Mouse (Mus musculus) stomach, postnatal 0 days (tissue): ENCODE results near the gene Kcnj14. TPM values are rescaled to one million over a fixed set of nuclear protein-coding genes. Genes with fewer than 3 reads are reported as not detected.

ENCODE experiments used
- ATAC-seq: fragments of 200-750 bp; cut with Nextera tagmentation; 2 replicates; pipeline ENCODE4 v1.8.0; 2017; ENCODE audit not compliant: low FRiP score, low TSS enrichment
- DNase-seq: peaks from one replicate; pipeline ENCODE4 v3.0.0-alpha.2; 2016; ENCODE audit warnings: low spot score
- H3K27ac ChIP-seq: fragments of 300-500 bp; sonication (generic); replicated peaks from 2 replicates; pipeline ENCODE4 v1.5.1; 2014; ENCODE audit warnings: mild to moderate bottlenecking, control low read depth
- H3K27me3 ChIP-seq: fragments of 300-500 bp; sonication (generic); 2 replicates; pipeline ENCODE4 v1.6.1; 2014; ENCODE audit warnings: low read length; ENCODE audit not compliant: control insufficient read depth, insufficient read depth
- H3K36me3 ChIP-seq: fragments of 300-500 bp; sonication (generic); 2 replicates; pipeline ENCODE4 v1.6.1; 2014; ENCODE audit warnings: low read length, mixed read lengths; ENCODE audit not compliant: control insufficient read depth, insufficient read depth
- H3K4me1 ChIP-seq: fragments of 300-500 bp; sonication (generic); replicated peaks from 2 replicates; pipeline ENCODE4 v1.6.1; 2014; ENCODE audit warnings: antibody characterized with exemption; ENCODE audit not compliant: control insufficient read depth, insufficient read depth
- H3K4me2 ChIP-seq: fragments of 300-500 bp; sonication (generic); replicated peaks from 2 replicates; pipeline ENCODE4 v1.6.1; 2014; ENCODE audit warnings: low read depth, mild to moderate bottlenecking, control low read depth, moderate library complexity
- H3K4me3 ChIP-seq: fragments of 300-500 bp; sonication (generic); 2 replicates; pipeline ENCODE4 v1.5.1; 2014; ENCODE audit warnings: low read depth, low read length, control low read depth
- H3K9ac ChIP-seq: fragments of 300-500 bp; sonication (generic); 2 replicates; pipeline ENCODE4 v1.6.1; 2014; ENCODE audit warnings: mild to moderate bottlenecking, low read length, control low read depth, mixed read lengths
- H3K9me3 ChIP-seq: fragments of 300-500 bp; sonication (generic); 2 replicates; pipeline ENCODE4 v1.6.1; 2016; ENCODE audit warnings: low read length; ENCODE audit not compliant: control insufficient read depth
- CTCF ChIP-seq: IDR thresholded peaks from 2 replicates; pipeline ENCODE4 v1.5.1; 2016; ENCODE audit warnings: antibody characterized with exemption, low read depth, mild to moderate bottlenecking, moderate library complexity
- EP300 ChIP-seq: optimal IDR thresholded peaks from 2 replicates; pipeline ENCODE3; 2016; ENCODE audit warnings: antibody characterized with exemption
- WGBS: fragments of 180-500 bp; shearing (Covaris S2); extraction: QIAGEN DNeasy Blood & Tissue Kit; methylation state at CpG from one replicate; pipeline ENCODE4 v1.1.7; 2014; 5-methylcytosine and 5-hydroxymethylcytosine counted together
- polyA plus RNA-seq: library from polyadenylated mRNA; unstranded; fragments of >200 nt; fragmentation: Nextera tagmentation; extraction: Ambion mirVana; gene quantifications from 2 replicates; pipeline ENCODE4 v1.2.1, GENCODE M21; 2015

Kcnj14 gene
- polyA plus RNA-seq, result 0.22 TPM in 2 replicates

GRCm38 (mm10) chr7:45824598-45824997 is at the start of gene Kcnj14:
TSS of gene Kcnj14 (minus strand) at chr7:45824782.
- H3K27ac ChIP-seq, result no peak within 1 kb of the TSS
- DNase-seq, result no peak
- H3K9me3 ChIP-seq, result no peaks in the 10 kb centered on the region
- WGBS, result 65% methylated on average over 6 of the region's 7 CpGs
- H3K4me1 ChIP-seq, result no peaks in the 10 kb centered on the region
- 0 out of 2 replicates have a peak, but pooled peaks have one; percentile 13 for ATAC-seq
- H3K4me3 ChIP-seq, result no peak within 1 kb of the TSS
- no peak within 1 kb of the TSS for H3K9ac ChIP-seq
- no peaks in the 10 kb centered on the region for H3K27me3 ChIP-seq
- TF ChIP-seq CTCF (no peak), EP300 (no peak)
- peaks cover 24% of the 10 kb centered on the region for H3K36me3 ChIP-seq
- H3K4me2 ChIP-seq, result no peak within 1 kb of the TSS

GRCm38 (mm10) chr7:45873061-45873947 is 48.7 kb upstream of the Kcnj14 start:
- ATAC-seq, result peak; percentile 74
- DNase-seq, result peak; percentile 73
- peak overlapping the region; percentile 89 for H3K4me3 ChIP-seq
- no peaks in the 10 kb centered on the region for H3K9me3 ChIP-seq
- peak overlapping the region; percentile 97 for H3K27ac ChIP-seq
- peaks cover 3% of the 10 kb centered on the region for H3K4me1 ChIP-seq
- peak overlapping the region; percentile 85 for H3K4me2 ChIP-seq
- H3K9ac ChIP-seq, result peak overlapping the region; percentile 97
- H3K27me3 ChIP-seq, result peaks cover 3% of the 10 kb centered on the region; the same call in 1 of the 2 replicates
- 2% methylated on average over 28 of the region's 28 CpGs for WGBS
- TF ChIP-seq CTCF, result peak; percentile 57
- no peak for TF ChIP-seq EP300
- peaks cover 26% of the 10 kb centered on the region for H3K36me3 ChIP-seq

GRCm38 (mm10) chr7:45872624-45873023 is 48.0 kb upstream of the Kcnj14 start, which contains the start of gene Kdelr1:
TSS of gene Kdelr1 (plus strand) at chr7:45872772.
- peaks cover 23% of the 10 kb centered on the region for H3K36me3 ChIP-seq
- peaks cover 3% of the 10 kb centered on the region for H3K4me1 ChIP-seq
- WGBS, result under 1% methylated on average over 18 of the region's 18 CpGs
- no peaks in the 10 kb centered on the region for H3K9me3 ChIP-seq
- ATAC-seq (peak; percentile 78), DNase-seq (peak; percentile 91)
- no peak for TF ChIP-seq EP300
- TF ChIP-seq CTCF, result peak; percentile 98
- H3K9ac ChIP-seq, result peak within 1 kb of the TSS; percentile 97
- peaks cover 3% of the 10 kb centered on the region; the same call in 1 of the 2 replicates for H3K27me3 ChIP-seq
- H3K4me3 ChIP-seq, result peak within 1 kb of the TSS; percentile 89
- peak within 1 kb of the TSS; percentile 97 for H3K27ac ChIP-seq
- H3K4me2 ChIP-seq, result peak within 1 kb of the TSS; percentile 85

- H3K27ac ChIP-seq, result no peak overlapping the region
- peaks cover 3% of the 10 kb centered on the region for H3K4me1 ChIP-seq
- DNase-seq, result no peak
- peak overlapping the region; percentile 19; the same call in 1 of the 2 replicates for H3K4me3 ChIP-seq
- H3K9me3 ChIP-seq, result no peaks in the 10 kb centered on the region
- ATAC-seq, result no peak
- peak overlapping the region; percentile 38 for H3K4me2 ChIP-seq
- no peak for TF ChIP-seq EP300
- TF ChIP-seq CTCF, result no peak
- peaks cover 7% of the 10 kb centered on the region; the same call in 1 of the 2 replicates for H3K36me3 ChIP-seq
- 1% methylated on average over 30 of the region's 30 CpGs for WGBS
- H3K9ac ChIP-seq, result peak overlapping the region; percentile 43; the same call in 1 of the 2 replicates
- H3K27me3 ChIP-seq, result peaks cover 3% of the 10 kb centered on the region; the same call in 1 of the 2 replicates
Measured at GRCm38 (mm10) chr7:45870282-45871058, 45.9 kb upstream of the Kcnj14 start.

- H3K27ac ChIP-seq, result no peak overlapping the region
- 2% methylated on average over 12 of the region's 14 CpGs for WGBS
- H3K9ac ChIP-seq, result peak overlapping the region; percentile 41; the same call in 1 of the 2 replicates
- H3K36me3 ChIP-seq, result peaks cover 3% of the 10 kb centered on the region; the same call in 1 of the 2 replicates
- DNase-seq (no peak), ATAC-seq (no peak)
- peaks cover 3% of the 10 kb centered on the region; the same call in 1 of the 2 replicates for H3K27me3 ChIP-seq
- no peak overlapping the region for H3K4me3 ChIP-seq
- H3K4me2 ChIP-seq, result peak overlapping the region; percentile 36
- no peaks in the 10 kb centered on the region for H3K9me3 ChIP-seq
- H3K4me1 ChIP-seq, result peaks cover 3% of the 10 kb centered on the region; the same call in 1 of the 2 replicates
- TF ChIP-seq CTCF (no peak), EP300 (no peak)
Measured at GRCm38 (mm10) chr7:45869787-45870186, 45.2 kb upstream of the Kcnj14 start.
